Mouse (Mus musculus): ENCODE measurements around the gene Surf2. TPM values are rescaled to one million over a fixed set of nuclear protein-coding genes. Genes with fewer than 3 reads are reported as not detected.
"Not testable (repeated sequence)": the region's sequence is repeated elsewhere in the genome, so short reads cannot be mapped to it uniquely, and the experiment has no call there.

The Surf2 gene
- 8.7 and 11.3 TPM in 2 replicates for polyA plus RNA-seq (2012; rRNA removed)

GRCm38 (mm10) chr2:26915927-26916728 lies at the start of gene Surf2, which contains the start of gene Surf1:
TSS of gene Surf2 (plus strand) at chr2:26916367.
TSS of gene Surf1 (minus strand) at chr2:26916530.
- no peaks in the 10 kb centered on the region for H3K27me3 ChIP-seq (ENCODE audit: control insufficient read depth, insufficient read depth, low read length)
- TF ChIP-seq CTCF (IDR thresholded peaks at IDR 0.05; ENCODE audit: extremely low read depth, insufficient read length, insufficient replicate concordance, low read depth, low read length) (no peak), POLR2A (IDR thresholded peaks at IDR 0.05; ENCODE audit: low read depth, low read length) (peak; percentile 8; the same call in 1 of the 2 replicates)
- WGBS = 1% methylated on average over 47 of the region's 47 CpGs
- peaks cover 48% of the 10 kb centered on the region for H3K36me3 ChIP-seq (ENCODE audit: control insufficient read depth, insufficient read depth, low read length)
- peaks cover 27% of the 10 kb centered on the region for H3K4me1 ChIP-seq (ENCODE audit: control insufficient read depth, insufficient read depth, insufficient read length, low read length)
- H3K27ac ChIP-seq (ENCODE audit: insufficient read depth, low read depth, low read length) = peak within 1 kb of the TSS; percentile 70
- H3K4me3 ChIP-seq (ENCODE audit: low read depth, low read length) = peak within 1 kb of the TSS; percentile 84

GRCm38 (mm10) chr2:26870666-26871065 lies 45.5 kb upstream of the Surf2 start:
- peaks cover 2% of the 10 kb centered on the region; the same call in 1 of the 2 replicates for H3K27me3 ChIP-seq (ENCODE audit: control insufficient read depth, insufficient read depth, low read length)
- no peaks in the 10 kb centered on the region for H3K4me1 ChIP-seq (ENCODE audit: control insufficient read depth, insufficient read depth, insufficient read length, low read length)
- 44% methylated on average over 6 of the region's 6 CpGs for WGBS
- H3K4me3 ChIP-seq (ENCODE audit: low read depth, low read length) = no peak overlapping the region
- TF ChIP-seq CTCF (IDR thresholded peaks at IDR 0.05; ENCODE audit: extremely low read depth, insufficient read length, insufficient replicate concordance, low read depth, low read length) (no peak), POLR2A (IDR thresholded peaks at IDR 0.05; ENCODE audit: low read depth, low read length) (no peak)
- no peaks in the 10 kb centered on the region for H3K36me3 ChIP-seq (ENCODE audit: control insufficient read depth, insufficient read depth, low read length)
- no peak overlapping the region for H3K27ac ChIP-seq (ENCODE audit: insufficient read depth, low read depth, low read length)

- no peaks in the 10 kb centered on the region for H3K4me1 ChIP-seq (ENCODE audit: control insufficient read depth, insufficient read depth, insufficient read length, low read length)
- TF ChIP-seq CTCF (IDR thresholded peaks at IDR 0.05; ENCODE audit: extremely low read depth, insufficient read length, insufficient replicate concordance, low read depth, low read length) = no peak
- TF ChIP-seq POLR2A (IDR thresholded peaks at IDR 0.05; ENCODE audit: low read depth, low read length) = no peak
- H3K27ac ChIP-seq (ENCODE audit: insufficient read depth, low read depth, low read length) = no peak overlapping the region
- no peaks in the 10 kb centered on the region for H3K36me3 ChIP-seq (ENCODE audit: control insufficient read depth, insufficient read depth, low read length)
- H3K27me3 ChIP-seq (ENCODE audit: control insufficient read depth, insufficient read depth, low read length) = no peaks in the 10 kb centered on the region
- H3K4me3 ChIP-seq (ENCODE audit: low read depth, low read length) = no peak overlapping the region
Measured at GRCm38 (mm10) chr2:26878571-26878970, 37.6 kb upstream of the Surf2 start.

- H3K4me3 ChIP-seq (ENCODE audit: low read depth, low read length); H3K27ac ChIP-seq (ENCODE audit: insufficient read depth, low read depth, low read length); H3K4me1 ChIP-seq (ENCODE audit: control insufficient read depth, insufficient read depth, insufficient read length, low read length); H3K27me3 ChIP-seq (ENCODE audit: control insufficient read depth, insufficient read depth, low read length): not testable (repeated sequence)
- H3K36me3 ChIP-seq (ENCODE audit: control insufficient read depth, insufficient read depth, low read length) = peaks cover 15% of the 10 kb centered on the region
- 87% methylated on average over 2 of the region's 2 CpGs for WGBS
Measured at GRCm38 (mm10) chr2:26885541-26885940, 30.6 kb upstream of the Surf2 start.

DNA sequence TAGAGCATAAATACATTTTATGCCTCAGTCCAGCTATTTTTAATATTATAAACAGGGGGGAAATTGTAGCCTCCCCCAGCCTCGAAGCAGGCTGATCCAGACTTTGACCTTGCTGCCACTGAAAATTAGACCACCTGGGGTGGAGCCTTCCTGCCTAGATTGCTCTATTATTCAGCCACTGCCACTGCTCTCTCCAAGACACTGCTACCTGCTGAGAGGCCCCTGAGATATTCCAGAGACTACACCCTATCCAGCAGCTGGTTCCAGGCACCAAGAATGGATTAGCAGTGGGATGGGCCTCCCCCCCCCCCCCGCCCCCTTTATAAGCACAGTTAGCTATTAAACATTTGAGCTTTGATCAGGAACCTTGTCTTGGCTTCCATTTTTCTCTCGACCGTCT lies 30.0 kb upstream of the Surf2 start:
- 47% methylated on average over 4 of the region's 4 CpGs for WGBS
- H3K4me3 ChIP-seq (ENCODE audit: low read depth, low read length); H3K4me1 ChIP-seq (ENCODE audit: control insufficient read depth, insufficient read depth, insufficient read length, low read length); H3K27ac ChIP-seq (ENCODE audit: insufficient read depth, low read depth, low read length); H3K27me3 ChIP-seq (ENCODE audit: control insufficient read depth, insufficient read depth, low read length): not testable (repeated sequence)
- H3K36me3 ChIP-seq (ENCODE audit: control insufficient read depth, insufficient read depth, low read length) = peaks cover 20% of the 10 kb centered on the region

DNA sequence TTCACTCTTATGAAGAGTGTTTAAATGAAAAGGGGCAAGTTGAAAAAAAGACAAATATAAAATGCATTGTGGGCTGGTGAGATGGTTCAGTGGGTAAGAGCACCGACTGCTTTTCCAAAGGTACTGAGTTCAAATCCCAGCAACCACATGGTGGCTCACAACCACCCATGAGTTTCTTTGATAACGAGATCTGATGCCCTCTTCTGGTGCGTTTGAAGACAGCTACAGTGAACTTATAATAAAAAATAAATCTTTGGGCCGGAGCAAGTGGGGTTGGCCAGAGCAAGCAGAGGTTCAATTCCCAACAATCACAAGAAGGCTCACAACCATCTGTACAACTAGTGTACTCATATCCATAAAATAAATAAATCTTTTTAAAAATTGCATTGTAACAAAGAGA lies 20.3 kb upstream of the Surf2 start:
- H3K4me3 ChIP-seq (ENCODE audit: low read depth, low read length) = no peak overlapping the region
- H3K4me1 ChIP-seq (ENCODE audit: control insufficient read depth, insufficient read depth, insufficient read length, low read length) = no peaks in the 10 kb centered on the region
- WGBS = 89% methylated on average over 4 of the region's 4 CpGs
- peaks cover 61% of the 10 kb centered on the region for H3K36me3 ChIP-seq (ENCODE audit: control insufficient read depth, insufficient read depth, low read length)
- no peak overlapping the region for H3K27ac ChIP-seq (ENCODE audit: insufficient read depth, low read depth, low read length)
- H3K27me3 ChIP-seq (ENCODE audit: control insufficient read depth, insufficient read depth, low read length) = no peaks in the 10 kb centered on the region
- TF ChIP-seq CTCF (IDR thresholded peaks at IDR 0.05; ENCODE audit: extremely low read depth, insufficient read length, insufficient replicate concordance, low read depth, low read length) (no peak), POLR2A (IDR thresholded peaks at IDR 0.05; ENCODE audit: low read depth, low read length) (no peak)

- WGBS = 30% methylated on average over 1 of the region's 1 CpGs
- Histone ChIP-seq H3K4me1 (ENCODE audit: control insufficient read depth, insufficient read depth, insufficient read length, low read length) (peaks cover 6% of the 10 kb centered on the region; the same call in 1 of the 2 replicates), H3K27ac (ENCODE audit: insufficient read depth, low read depth, low read length) (no peak overlapping the region), H3K36me3 (ENCODE audit: control insufficient read depth, insufficient read depth, low read length) (peaks cover 29% of the 10 kb centered on the region), H3K27me3 (ENCODE audit: control insufficient read depth, insufficient read depth, low read length) (no peaks in the 10 kb centered on the region), H3K4me3 (ENCODE audit: low read depth, low read length) (no peak overlapping the region)
- TF ChIP-seq CTCF (IDR thresholded peaks at IDR 0.05; ENCODE audit: extremely low read depth, insufficient read length, insufficient replicate concordance, low read depth, low read length) (no peak), POLR2A (IDR thresholded peaks at IDR 0.05; ENCODE audit: low read depth, low read length) (no peak)
Measured at GRCm38 (mm10) chr2:26900731-26901130, 15.4 kb upstream of the Surf2 start.

All from small intestine, adult 2 months (tissue).